Mouse (Mus musculus) hindbrain, embryonic 13.5 days (tissue): ENCODE measurements around the gene Olfr1389. TPM values are rescaled to one million over a fixed set of nuclear protein-coding genes. Genes with fewer than 3 reads are reported as not detected.
"Not testable (repeated sequence)": the region's sequence is repeated elsewhere in the genome, so short reads cannot be mapped to it uniquely, and the experiment has no call there.

Experiments used
- ATAC-seq: fragments of 200-750 bp; cut with Nextera tagmentation; 2 replicates; pipeline ENCODE4 v1.8.0; 2017; ENCODE audit warnings: moderate TSS enrichment; ENCODE audit not compliant: low FRiP score
- H3K27ac ChIP-seq: fragments of 300-500 bp; sonication (generic); 2 replicates; pipeline ENCODE4 v1.5.1; 2015; ENCODE audit warnings: inconsistent platforms, mild to moderate bottlenecking, moderate library complexity
- H3K27me3 ChIP-seq: fragments of 300-500 bp; sonication (generic); 2 replicates; pipeline ENCODE4 v1.6.1; 2015; ENCODE audit warnings: mild to moderate bottlenecking, inconsistent platforms
- H3K36me3 ChIP-seq: fragments of 300-500 bp; sonication (generic); 2 replicates; pipeline ENCODE4 v1.6.1; 2015; ENCODE audit warnings: mild to moderate bottlenecking, inconsistent platforms
- H3K4me1 ChIP-seq: fragments of 300-500 bp; sonication (generic); replicated peaks from 2 replicates; pipeline ENCODE4 v1.6.1; 2015; ENCODE audit warnings: inconsistent platforms
- H3K4me2 ChIP-seq: fragments of 300-500 bp; sonication (generic); 2 replicates; pipeline ENCODE4 v1.6.1; 2015; ENCODE audit warnings: inconsistent platforms, mild to moderate bottlenecking, moderate library complexity
- H3K4me3 ChIP-seq: fragments of 300-500 bp; sonication (generic); 2 replicates; pipeline ENCODE4 v1.5.1; 2015; ENCODE audit warnings: mild to moderate bottlenecking, inconsistent platforms
- H3K9ac ChIP-seq: fragments of 300-500 bp; sonication (generic); 2 replicates; pipeline ENCODE4 v1.6.1; 2015; ENCODE audit warnings: mild to moderate bottlenecking, inconsistent platforms
- H3K9me3 ChIP-seq: fragments of 300-500 bp; sonication (generic); 2 replicates; pipeline ENCODE4 v1.6.1; 2016; ENCODE audit warnings: inconsistent platforms
- WGBS: fragments of 180-500 bp; shearing (Covaris S2); methylation state at CpG from one replicate; pipeline ENCODE4 v1.1.7; 2015; 5-methylcytosine and 5-hydroxymethylcytosine counted together
- polyA plus RNA-seq: library from polyadenylated mRNA; unstranded; fragments of >200 nt; fragmentation: Nextera tagmentation; extraction: Ambion mirVana; gene quantifications from 2 replicates; pipeline ENCODE4 v1.2.1, GENCODE M21; 2015

Gene Olfr1389
- not detected in 2 replicates for polyA plus RNA-seq

DNA sequence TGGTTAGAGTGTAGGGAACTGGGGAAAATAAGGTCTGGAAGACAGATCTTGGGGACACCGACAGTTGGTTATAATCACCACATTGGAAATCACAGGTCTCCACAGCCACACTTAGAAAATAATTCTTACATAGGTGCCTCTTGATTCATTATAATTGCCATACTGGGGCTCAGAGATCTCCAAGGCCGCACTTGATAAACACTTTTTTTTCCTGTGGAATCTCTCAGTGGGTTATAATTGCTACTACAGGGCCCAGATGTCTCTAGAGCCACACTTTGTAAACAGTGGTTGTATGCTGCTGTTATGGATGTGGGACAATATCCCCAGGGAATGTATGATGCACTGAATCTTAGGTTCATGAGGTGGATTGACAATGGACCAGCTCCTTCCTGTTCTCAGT lies at the start of gene Olfr1389:
TSS of gene Olfr1389 (plus strand) at position 301 of the 400 bp plus-strand sequence.
- no peaks in the 10 kb centered on the region for H3K36me3 ChIP-seq
- H3K4me1 ChIP-seq: no peaks in the 10 kb centered on the region
- H3K4me2 ChIP-seq: no peak within 1 kb of the TSS
- no peak within 1 kb of the TSS for H3K9ac ChIP-seq
- ATAC-seq: no peak
- H3K4me3 ChIP-seq: no peak within 1 kb of the TSS
- H3K27ac ChIP-seq: no peak within 1 kb of the TSS
- no peaks in the 10 kb centered on the region for H3K9me3 ChIP-seq
- WGBS: 91% methylated on average over 2 of the region's 2 CpGs
- H3K27me3 ChIP-seq: no peaks in the 10 kb centered on the region

DNA sequence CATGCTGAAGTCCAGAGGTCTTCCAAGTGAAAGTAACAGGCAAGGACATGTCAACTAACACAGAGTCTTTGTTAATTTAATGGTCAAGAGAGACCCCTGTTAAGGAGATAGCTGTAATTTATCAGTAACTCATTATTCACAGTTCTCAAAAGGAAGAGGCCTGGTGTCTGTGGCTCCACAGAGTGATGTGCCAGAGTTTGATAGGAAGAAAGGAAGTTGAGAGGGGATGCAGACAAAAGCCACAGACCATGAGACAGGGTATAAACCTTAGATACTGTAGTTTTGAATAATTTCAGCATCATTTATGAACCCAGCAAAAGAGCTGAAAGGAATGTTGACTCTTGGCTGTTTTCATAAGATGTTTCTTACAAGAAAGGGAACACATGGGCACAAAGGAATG lies 39.7 kb upstream of the Olfr1389 start:
- H3K36me3 ChIP-seq: no peaks in the 10 kb centered on the region
- H3K27ac ChIP-seq: no peak overlapping the region
- no peaks in the 10 kb centered on the region for H3K27me3 ChIP-seq
- H3K9me3 ChIP-seq: no peaks in the 10 kb centered on the region
- no peak overlapping the region for H3K4me3 ChIP-seq
- no peak overlapping the region for H3K9ac ChIP-seq
- H3K4me2 ChIP-seq: no peak overlapping the region
- no peak for ATAC-seq
- H3K4me1 ChIP-seq: no peaks in the 10 kb centered on the region

DNA sequence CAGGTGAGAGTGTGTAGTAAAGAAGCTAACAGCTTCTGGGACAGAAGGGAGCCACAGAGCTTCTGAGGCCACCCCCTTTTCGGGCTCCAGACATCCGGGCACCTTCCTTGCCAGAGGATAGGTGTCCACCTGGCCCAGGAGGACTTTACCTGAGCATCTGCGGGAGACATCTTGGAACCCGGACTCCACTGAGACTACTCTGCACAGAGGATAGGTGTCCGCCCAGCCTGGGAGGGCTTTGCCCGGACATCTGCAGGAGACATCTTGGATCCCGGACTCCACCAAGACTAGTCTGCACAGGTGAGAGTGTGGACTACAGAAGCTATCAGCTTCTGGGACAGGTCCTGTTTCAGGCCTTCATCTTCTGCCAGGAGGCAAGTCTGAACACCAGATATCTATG lies 36.7 kb upstream of the Olfr1389 start:
- not testable (repeated sequence) for H3K9ac ChIP-seq, H3K9me3 ChIP-seq, H3K4me3 ChIP-seq, H3K4me1 ChIP-seq, ATAC-seq, H3K27me3 ChIP-seq, H3K36me3 ChIP-seq, H3K27ac ChIP-seq, H3K4me2 ChIP-seq
- WGBS: 91% methylated on average over 7 of the region's 7 CpGs

DNA sequence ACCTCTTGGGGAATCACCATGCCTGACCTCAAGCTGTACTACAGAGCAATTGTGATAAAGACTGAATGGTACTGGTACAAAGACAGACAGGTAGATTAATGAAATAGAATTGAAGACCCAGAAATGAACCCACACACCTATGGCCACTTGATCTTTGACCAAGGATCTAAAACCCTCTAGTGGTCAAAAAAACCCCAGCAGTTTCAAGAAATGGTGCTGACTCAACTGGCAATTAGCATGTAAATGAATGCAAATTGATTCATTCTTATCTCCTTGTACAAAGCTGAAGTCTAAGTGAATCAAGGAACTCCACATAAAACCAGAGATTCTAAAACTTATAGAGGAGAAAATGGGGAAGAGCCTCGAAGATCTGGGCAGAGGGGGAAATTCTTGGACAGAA lies 30.2 kb upstream of the Olfr1389 start:
- H3K9ac ChIP-seq, H3K9me3 ChIP-seq, H3K4me2 ChIP-seq, H3K36me3 ChIP-seq, H3K27ac ChIP-seq, H3K27me3 ChIP-seq, H3K4me1 ChIP-seq, H3K4me3 ChIP-seq, ATAC-seq: not testable (repeated sequence)
- whole genome bisulfite sequencing: 85% methylated on average over 1 of the region's 1 CpGs

DNA sequence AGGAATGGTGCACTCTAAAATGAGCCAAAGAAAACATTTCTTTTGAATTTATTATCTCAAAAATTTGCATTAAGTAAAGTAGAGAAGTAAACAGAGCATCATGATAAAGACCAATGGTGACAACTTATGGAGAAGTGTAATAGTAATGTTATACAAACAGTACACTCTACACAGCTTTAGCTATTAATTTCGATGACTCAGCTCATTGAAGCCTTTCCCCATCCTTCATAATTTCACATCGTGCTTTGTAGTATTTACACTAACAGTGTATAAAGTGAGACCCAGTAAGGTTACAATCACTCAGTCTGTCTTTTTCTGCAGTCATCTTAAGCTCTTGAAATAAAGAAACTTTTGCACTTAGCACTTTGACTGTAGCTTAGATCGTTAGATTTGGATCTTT lies 16.1 kb upstream of the Olfr1389 start:
- H3K27ac ChIP-seq: no peak overlapping the region
- no peak for ATAC-seq
- no peak overlapping the region for H3K4me2 ChIP-seq
- H3K36me3 ChIP-seq: no peaks in the 10 kb centered on the region
- no peaks in the 10 kb centered on the region for H3K4me1 ChIP-seq
- no peak overlapping the region for H3K9ac ChIP-seq
- no peaks in the 10 kb centered on the region for H3K27me3 ChIP-seq
- WGBS: 75% methylated on average over 3 of the region's 3 CpGs
- H3K4me3 ChIP-seq: no peak overlapping the region
- no peaks in the 10 kb centered on the region for H3K9me3 ChIP-seq

DNA sequence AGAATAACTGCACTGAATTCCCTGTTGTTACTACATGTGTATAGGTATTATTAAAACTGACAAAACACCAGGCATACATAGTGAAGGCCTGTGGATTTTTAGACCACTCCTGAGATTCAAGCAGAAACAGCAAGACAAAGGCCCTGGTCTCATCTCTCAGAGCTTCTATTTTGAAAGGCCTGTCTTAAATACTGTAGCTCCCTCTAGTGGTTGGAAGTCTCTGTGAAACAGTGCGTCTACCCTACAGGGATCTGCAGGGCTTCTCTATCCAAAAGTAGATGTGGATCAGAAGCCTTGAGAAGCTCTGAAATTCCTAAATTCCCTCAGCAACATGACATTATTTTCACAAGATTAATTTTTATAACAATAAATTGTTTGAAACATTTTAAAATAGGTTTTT lies 12.3 kb upstream of the Olfr1389 start:
- WGBS: 33% methylated on average over 1 of the region's 1 CpGs
- H3K4me2 ChIP-seq: no peak overlapping the region

DNA sequence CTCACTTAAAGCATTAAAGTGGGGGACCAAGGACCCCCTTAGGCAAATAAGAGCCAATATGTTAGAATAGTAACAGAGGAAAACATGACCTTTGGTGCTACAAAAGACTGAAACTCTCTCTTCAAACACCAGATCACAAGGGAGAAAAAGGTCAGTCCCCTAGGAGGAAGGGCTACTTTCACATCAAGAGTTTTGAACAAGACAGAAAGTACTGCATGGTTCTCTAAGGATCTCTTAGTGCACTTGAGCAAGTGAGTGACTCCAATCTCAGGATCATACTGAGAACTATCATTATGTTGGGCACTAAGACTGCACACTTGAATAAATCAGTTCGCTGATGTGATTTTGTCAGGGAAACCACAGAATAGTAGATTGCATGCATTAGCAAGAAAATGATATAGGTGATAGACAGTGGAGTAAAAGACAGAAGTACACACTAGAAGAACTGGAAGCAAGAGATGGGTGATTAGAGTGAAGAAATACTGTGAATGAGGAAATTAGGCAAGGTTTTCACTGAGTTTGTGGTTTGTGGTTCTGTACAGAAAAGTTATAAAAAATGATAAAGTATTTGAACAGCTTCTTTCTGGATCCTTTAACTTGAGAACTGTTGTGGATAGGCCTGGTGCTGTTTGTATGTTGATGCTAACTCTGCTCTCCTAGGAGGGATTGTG lies 2.5 kb downstream of the Olfr1389 start:
- no peak overlapping the region for H3K4me2 ChIP-seq
- no peaks in the 10 kb centered on the region for H3K36me3 ChIP-seq
- no peaks in the 10 kb centered on the region for H3K27me3 ChIP-seq
- no peak for ATAC-seq
- no peaks in the 10 kb centered on the region for H3K9me3 ChIP-seq
- no peak overlapping the region for H3K9ac ChIP-seq
- no peaks in the 10 kb centered on the region for H3K4me1 ChIP-seq
- H3K4me3 ChIP-seq: no peak overlapping the region
- WGBS: 90% methylated on average over 1 of the region's 1 CpGs
- H3K27ac ChIP-seq: no peak overlapping the region

More for the DNA sequence above, 12.3 kb upstream of the Olfr1389 start:
- ATAC-seq: no peak
- Histone ChIP-seq H3K9me3 (no peaks in the 10 kb centered on the region), H3K27me3 (no peaks in the 10 kb centered on the region), H3K4me3 (no peak overlapping the region), H3K36me3 (no peaks in the 10 kb centered on the region), H3K9ac (no peak overlapping the region), H3K4me1 (no peaks in the 10 kb centered on the region), H3K27ac (no peak overlapping the region)

DNA sequence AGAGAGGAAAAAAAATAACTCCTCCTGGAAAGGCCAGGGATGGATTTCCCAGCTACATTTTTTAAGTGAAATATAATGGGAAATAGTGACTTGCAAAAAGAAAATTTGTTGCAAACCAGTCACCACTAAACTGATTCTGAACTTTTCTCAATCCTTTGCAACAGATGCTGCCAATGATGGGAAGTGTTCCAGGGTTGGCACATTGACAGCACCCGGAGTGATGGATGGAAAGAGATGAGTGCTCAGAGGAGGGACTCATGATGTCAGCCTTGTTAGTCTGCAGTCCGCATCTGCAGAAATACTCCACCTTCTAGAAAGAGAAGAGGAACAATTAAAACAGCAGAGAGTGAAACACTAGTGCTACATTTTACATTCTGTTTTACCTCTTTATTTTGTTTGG lies 6.8 kb downstream of the Olfr1389 start:
- Histone ChIP-seq H3K9ac (no peak overlapping the region), H3K4me2 (no peak overlapping the region), H3K4me1 (no peaks in the 10 kb centered on the region), H3K27ac (no peak overlapping the region), H3K36me3 (no peaks in the 10 kb centered on the region), H3K4me3 (no peak overlapping the region), H3K27me3 (no peaks in the 10 kb centered on the region), H3K9me3 (no peaks in the 10 kb centered on the region)
- WGBS: 97% methylated on average over 2 of the region's 2 CpGs
- no peak for ATAC-seq

DNA sequence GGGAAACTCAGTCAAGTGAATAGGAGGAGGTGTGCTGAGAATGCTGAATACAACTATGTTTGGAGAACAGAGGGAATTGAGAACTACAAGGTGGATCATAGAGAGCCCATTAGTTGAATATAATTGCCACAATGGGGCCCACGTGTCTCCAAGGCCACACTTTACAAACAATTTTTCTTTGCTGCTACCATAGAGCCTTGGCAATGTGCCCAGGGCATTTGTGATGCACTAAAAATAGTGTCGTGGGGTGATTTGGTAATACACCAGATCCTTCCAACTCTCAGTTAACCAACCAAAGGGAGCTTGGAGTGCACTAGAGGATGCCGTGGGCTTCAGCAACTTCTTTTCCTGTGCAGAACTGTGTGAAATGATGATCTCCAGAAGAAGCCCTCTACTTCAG lies 13.5 kb downstream of the Olfr1389 start, which contains the start of gene Olfr1388:
TSS of gene Olfr1388 (plus strand) at position 214 of the 400 bp plus-strand sequence.
- ATAC-seq: no peak
- Histone ChIP-seq H3K4me2 (no peak within 1 kb of the TSS), H3K27me3 (no peaks in the 10 kb centered on the region), H3K36me3 (no peaks in the 10 kb centered on the region), H3K9ac (no peak within 1 kb of the TSS), H3K27ac (no peak within 1 kb of the TSS), H3K9me3 (no peaks in the 10 kb centered on the region), H3K4me3 (no peak within 1 kb of the TSS), H3K4me1 (no peaks in the 10 kb centered on the region)
- WGBS: 74% methylated on average over 3 of the region's 3 CpGs

DNA sequence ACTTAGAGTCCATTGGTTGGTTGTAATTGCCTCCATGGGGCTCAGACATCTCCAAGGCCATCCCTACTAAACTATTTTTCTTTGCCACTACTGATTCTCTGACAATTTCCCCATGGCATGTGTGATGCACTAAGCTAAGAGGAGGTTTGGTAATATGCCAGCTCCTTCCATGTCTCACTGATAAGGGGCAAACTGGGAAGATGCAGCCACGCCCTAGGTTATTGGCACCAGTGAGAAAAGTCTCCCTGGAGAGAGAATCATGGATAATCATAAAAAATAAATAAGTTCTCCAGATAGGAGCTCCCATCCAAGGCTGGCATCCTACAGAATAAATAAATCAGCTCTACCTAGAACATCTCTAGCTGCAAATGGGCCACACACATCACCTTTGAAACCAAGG lies 32.2 kb downstream of the Olfr1389 start, which contains the start of gene Olfr1387:
TSS of gene Olfr1387 (plus strand) at position 301 of the 400 bp plus-strand sequence.
- Histone ChIP-seq H3K4me1 (no peaks in the 10 kb centered on the region), H3K27ac (no peak within 1 kb of the TSS), H3K9me3 (no peaks in the 10 kb centered on the region), H3K27me3 (no peaks in the 10 kb centered on the region), H3K4me3 (no peak within 1 kb of the TSS), H3K4me2 (no peak within 1 kb of the TSS), H3K36me3 (no peaks in the 10 kb centered on the region), H3K9ac (no peak within 1 kb of the TSS)
- ATAC-seq: no peak
- WGBS: 89% methylated on average over 1 of the region's 1 CpGs

DNA sequence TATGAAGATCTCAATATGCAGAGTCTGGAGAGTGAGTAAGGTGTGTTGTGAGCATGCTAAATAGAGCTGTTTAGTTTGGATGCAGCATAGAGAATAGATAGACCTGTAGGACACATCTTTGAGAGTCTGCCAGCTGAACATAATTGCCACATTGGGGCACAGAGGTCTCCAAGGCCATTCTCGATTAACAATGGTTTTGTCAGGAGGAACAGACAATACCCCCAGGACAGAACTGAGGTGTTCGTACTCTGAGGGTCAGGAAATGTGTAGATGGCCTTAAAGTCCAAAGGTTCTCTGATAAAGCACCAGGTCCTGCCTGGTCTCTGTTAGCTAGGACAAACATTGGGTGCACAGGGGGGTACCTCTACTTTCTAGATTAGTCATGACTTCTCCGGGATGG lies 41.9 kb downstream of the Olfr1389 start, which contains the start of gene Olfr1386:
TSS of gene Olfr1386 (plus strand) at position 301 of the 400 bp plus-strand sequence.
- H3K9me3 ChIP-seq, H3K9ac ChIP-seq, H3K4me2 ChIP-seq, H3K27ac ChIP-seq, H3K4me3 ChIP-seq, ATAC-seq, H3K36me3 ChIP-seq, H3K27me3 ChIP-seq, H3K4me1 ChIP-seq: not testable (repeated sequence)
- 84% methylated on average over 3 of the region's 3 CpGs for WGBS
